Mouse (Mus musculus) spleen, embryonic (tissue): ENCODE measurements around the gene Cdc42bpg.

ENCODE experiments used
- CTCF ChIA-PET: fragments of 350-600 bp; sonication (Branson Sonifier 250); formaldehyde crosslinking; loops from one replicate; lab custom pipeline; 2022; lab: Charles Lee

Gene Cdc42bpg

DNA sequence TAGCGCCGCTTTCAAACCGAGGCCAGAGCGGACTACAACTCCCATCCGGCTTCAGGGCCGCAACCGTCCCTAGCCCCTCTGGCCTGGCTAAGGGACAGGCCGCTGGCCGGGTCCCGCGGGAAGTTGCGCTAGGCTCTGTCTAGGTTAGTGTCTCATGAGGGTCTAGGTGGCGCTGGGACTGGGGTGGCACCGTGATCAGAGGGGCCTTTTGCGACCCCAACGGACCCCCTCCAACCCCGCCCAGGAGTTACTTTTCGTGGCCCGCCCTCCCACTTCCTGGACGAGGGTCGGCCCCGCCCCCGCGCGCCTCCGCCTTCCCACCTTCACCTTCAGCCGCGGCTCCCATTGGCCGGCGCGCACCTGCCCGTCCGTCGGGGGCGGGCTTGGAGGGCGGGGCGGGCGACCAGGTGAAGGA is at the start of gene Cdc42bpg:
Gene Cdc42bpg (plus strand): TSS at position 320 of the 415 bp plus-strand sequence.
- CTCF ChIA-PET, result interaction anchor here (1.0 kb wide), 1 partner anchor 19 kb away, joined by 4 read pairs; no protein-coding TSS in a partner anchor

DNA sequence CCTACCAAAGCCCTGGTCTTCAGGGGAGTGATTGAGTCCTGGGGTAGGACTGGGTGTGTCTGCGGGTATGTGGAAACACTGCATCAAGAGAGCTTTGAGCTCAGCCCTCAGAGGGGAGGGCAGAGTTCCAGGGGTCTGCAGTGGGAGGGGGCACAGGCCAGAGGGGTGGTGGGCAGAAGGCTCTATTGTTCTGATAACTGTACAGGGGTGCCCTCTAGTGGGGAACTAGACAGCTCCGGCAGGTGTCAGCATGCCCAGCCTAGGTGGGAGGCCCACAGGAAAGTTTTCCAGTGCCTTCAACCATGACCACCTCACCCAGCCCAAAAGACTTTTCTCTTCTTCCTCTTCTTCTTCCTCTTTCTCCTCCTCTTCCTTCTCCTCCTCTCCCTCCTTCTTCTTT is 45.8 kb upstream of the Cdc42bpg start:
- CTCF ChIA-PET, result interaction anchor here (1.7 kb wide), 1 partner anchor 40 kb away, joined by 3 read pairs; no protein-coding TSS in a partner anchor

DNA sequence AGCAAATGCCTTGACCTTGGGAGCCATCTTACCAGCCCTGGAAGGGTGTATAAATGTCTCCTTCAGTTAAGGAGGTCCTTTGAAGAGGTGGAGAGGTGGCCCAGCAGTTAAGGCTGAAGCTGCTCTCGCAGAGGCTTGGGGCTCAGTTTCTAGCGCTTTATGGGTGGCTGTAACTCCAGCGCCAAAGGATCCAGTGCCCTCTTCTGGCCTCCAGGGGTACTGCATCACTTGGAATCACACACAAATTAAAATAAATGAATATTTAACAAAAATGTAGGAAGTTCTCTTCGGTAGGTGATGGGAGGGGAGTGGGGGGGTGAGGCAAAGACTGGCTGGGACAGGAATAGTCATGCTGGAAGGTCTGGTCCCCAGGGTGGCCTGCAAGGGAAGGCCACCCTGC is 45.3 kb upstream of the Cdc42bpg start:
- CTCF ChIA-PET, result interaction anchor here (1.0 to 1.7 kb wide), 2 partner anchors 11 to 39 kb away, joined by 3 read pairs; no protein-coding TSS in a partner anchor

DNA sequence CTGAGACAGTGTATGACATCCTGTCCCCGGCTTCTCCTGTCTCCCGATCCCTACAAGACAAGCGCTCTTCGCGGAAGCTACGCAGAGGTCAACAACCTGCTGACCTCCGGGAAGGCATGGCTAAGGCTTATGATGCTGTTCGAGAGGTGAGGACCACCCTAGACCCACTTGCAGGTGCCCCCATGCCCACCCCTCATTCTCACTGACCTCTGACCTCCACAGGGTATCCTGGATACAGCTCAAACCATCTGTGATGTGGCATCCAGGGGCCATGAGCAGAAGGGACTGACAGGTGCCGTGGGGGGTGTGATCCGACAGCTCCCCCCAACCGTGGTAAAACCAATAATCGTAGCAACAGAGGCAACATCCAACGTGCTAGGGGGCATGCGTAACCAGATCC is 44.9 kb upstream of the Cdc42bpg start:
- CTCF ChIA-PET, result interaction anchor here (1.0 to 1.7 kb wide), 2 partner anchors 12 to 39 kb away, joined by 3 read pairs; no protein-coding TSS in a partner anchor

DNA sequence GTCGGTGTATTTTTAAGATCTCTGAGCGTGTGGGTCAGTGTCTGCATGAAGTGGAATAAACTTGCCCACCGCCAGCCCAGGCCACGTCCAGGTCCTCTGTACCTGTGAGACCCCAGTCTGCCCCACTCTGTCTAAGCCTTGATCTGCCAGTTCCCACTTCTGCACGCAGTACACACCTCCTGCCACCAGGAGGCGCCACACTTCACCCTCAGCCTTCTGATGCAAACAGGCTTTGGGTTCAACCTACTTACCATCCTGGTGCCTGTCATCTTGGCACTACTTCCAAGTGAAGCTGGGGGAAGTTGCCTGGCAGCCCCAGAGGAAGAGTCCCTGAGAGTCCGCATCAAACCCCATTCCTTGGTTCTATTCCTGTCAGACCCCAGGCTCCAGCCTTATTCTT is 44.0 kb upstream of the Cdc42bpg start:
- CTCF ChIA-PET, result interaction anchor here (0.8 to 2.6 kb wide), 2 partner anchors 32 to 69 kb away, joined by 3 to 10 read pairs; no protein-coding TSS in a partner anchor

DNA sequence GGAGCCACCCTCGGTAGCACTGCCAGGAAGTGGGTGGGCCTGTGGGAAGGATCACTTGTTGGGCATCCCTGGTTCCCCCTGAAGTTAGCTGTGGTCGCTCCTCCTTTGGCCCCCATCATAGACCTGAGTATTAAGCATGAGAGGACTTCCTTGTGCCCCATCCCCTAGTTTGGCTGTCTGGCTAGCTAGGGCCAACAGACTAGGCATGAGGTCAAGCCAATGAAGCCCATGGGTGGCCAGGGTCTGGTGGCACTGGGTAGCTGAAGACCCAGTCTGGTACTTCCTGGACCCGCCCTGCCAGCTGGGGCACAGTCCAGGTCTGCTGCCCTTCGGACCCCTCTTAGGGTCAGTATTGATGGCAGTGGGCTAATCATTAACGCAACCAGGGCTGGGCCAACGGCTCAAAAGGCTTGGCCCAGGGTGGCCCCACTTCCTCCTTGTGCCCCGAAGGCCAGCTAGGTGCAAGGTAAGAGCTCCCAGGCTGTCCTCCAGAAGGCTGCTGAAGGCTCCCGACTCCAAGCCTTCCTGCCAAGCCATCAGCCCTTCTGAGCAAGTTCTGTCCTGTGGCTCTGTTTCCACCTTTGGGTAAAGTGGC is 43.3 kb upstream of the Cdc42bpg start:
- CTCF ChIA-PET, result interaction anchor here (0.7 to 2.6 kb wide), 4 partner anchors 12 to 69 kb away, joined by 3 to 10 read pairs (median 4); no protein-coding TSS in a partner anchor

DNA sequence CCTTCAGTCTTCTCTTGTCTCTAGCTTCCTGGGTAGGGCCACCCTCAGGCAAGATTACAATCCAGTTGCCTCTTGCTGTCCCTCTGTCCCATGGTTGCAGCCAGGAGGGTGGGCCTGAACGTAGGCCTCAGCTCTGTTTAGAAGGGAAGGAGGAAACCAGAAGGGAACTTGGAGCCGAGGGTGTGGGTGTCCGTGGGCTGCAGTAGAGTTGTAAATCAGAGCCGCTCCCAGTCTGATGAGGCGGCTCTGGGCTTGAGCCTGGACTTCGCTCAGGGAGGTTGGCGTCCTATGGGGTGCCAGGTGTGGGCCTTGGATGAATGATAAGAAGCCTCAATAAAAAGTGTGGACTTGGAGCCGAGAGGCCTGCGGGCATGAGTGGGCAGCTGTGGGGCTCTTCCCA is 42.1 kb upstream of the Cdc42bpg start:
- CTCF ChIA-PET, result interaction anchor here (0.6 to 2.6 kb wide), 3 partner anchors 35 to 72 kb away, joined by 3 to 10 read pairs (median 3); no protein-coding TSS in a partner anchor

DNA sequence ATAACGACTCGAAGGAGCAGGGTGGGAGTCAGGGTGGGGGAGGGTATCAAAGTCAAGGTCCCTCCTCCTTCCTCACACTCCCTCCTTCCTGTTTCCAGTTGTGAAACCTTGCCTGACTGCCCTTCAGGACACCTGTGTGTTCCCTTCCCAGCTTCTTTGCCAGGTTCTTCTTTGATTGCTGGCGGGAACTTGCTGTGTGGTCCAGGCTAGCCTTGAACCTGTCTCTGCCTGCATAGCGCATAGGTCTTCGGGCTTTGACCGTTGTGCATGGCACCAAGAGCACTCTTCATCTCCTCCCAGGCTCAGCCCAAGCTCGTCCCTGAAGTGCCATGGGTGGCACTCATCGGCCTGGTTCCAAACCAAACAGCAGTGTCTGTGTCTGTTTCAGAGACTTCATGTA is 41.3 kb upstream of the Cdc42bpg start:
- CTCF ChIA-PET, result interaction anchor here (1.6 to 2.6 kb wide), 2 partner anchors 34 to 67 kb away, joined by 3 to 10 read pairs; no protein-coding TSS in a partner anchor

DNA sequence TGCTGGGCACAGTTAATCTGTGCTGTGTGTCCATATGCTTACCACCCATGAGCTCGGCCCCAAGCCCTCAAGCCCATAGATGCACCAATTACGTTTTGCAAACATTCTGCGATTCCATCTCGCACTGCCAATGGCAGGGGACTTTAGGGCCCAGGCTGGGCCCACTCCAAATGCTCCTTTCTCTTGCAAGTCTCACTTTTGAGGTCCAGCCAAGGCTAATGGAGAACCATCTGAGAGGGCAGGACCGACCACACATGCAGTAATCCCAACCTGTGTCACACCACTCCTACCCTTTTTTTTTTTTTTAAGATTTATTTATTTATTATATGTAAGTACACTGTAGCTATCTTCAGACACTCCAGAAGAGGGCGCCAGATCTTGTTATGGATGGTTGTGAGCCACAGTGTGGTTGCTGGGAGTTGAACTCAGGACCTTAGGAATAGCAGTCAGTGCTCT is 40.5 kb upstream of the Cdc42bpg start:
- CTCF ChIA-PET, result interaction anchor here (0.9 kb wide), 1 partner anchor 19 kb away, joined by 3 read pairs; no protein-coding TSS in a partner anchor

DNA sequence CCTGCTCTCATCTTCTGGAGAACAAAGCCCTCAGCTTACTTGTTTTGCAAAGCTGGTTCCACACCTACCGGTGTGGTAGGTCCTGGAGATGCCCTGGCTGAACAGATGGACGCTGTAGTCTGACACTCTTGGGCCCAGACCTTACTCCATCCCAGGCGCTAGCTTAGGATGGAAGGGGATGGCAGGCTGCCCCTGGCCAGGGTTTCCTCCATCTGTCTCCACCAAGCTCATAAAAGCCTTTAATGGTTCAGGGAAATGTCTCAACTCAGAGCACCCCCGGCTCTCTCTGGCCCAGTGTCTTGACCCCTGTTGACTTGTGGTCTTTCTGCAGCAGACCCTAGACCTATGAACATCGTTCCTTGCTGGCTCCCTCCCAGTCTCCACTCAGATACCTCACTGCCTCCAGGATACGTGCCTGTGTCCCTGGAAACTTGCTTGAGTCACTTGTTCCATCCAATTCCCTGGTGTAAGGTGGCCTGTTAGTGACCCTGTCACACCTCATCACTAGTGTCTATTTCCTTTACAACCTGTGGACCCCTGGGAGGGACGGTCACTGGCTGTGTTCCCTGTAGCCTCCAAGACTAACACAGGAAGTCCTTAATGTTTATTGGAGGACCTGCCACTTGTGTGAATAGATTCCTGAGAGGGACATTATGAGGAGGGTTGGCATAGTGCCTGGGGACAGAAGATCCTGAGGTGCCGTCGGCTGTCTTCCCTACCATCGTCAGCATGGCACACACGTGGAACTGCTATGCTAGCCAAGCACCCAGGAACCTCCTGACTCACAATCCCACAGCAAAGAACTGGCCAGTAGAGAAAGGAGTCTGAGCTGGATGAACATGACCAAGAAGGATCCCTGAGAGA is 38.7 kb upstream of the Cdc42bpg start:
- CTCF ChIA-PET, result interaction anchor here (0.7 to 1.2 kb wide), 2 partner anchors 13 to 19 kb away, joined by 3 read pairs; no protein-coding TSS in a partner anchor

DNA sequence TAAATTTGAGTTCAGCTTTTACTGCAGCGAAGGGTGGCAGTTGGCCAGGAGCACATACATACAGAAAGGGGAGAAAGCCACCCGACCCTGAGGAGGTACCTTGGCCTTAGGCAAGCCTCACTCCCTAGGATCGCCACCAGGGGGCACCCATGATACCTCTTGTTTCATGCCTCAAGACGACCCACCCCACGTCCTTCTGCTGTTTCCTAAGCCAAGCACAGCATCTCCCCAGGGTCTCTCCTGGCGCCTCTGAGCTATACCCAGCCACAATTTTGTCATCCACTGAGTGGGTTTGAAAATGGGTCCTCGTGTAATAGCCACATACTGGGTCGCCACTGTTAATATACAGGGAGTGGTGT is 38.1 kb upstream of the Cdc42bpg start:
- CTCF ChIA-PET, result interaction anchor here (0.6 to 1.2 kb wide), 2 partner anchors 18 to 225 kb away, joined by 3 to 8 read pairs; no protein-coding TSS in a partner anchor

DNA sequence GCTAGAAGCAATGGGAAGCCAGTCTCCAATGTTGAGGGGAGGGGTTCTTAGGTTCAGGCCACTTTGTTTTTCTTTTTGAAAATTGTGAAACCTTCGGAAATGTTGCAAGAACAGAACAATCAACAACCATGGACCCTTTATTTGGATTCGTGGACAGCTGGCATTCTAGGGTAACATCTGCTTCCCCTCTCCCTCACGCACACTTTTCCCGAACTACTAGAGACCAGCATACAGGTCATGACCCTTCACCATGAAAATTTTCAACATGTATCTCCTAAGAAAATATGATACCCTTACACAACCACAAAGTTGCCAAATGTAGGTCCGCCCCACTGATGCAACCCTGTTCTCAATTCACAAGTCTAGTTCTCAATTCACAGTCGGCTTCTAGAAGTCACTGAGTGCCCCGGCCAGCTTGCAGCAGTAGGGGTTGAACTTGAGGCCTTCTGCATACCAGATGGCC is 37.6 kb upstream of the Cdc42bpg start:
- CTCF ChIA-PET, result interaction anchor here (0.6 to 1.2 kb wide), 2 partner anchors 18 to 225 kb away, joined by 3 to 8 read pairs; no protein-coding TSS in a partner anchor

DNA sequence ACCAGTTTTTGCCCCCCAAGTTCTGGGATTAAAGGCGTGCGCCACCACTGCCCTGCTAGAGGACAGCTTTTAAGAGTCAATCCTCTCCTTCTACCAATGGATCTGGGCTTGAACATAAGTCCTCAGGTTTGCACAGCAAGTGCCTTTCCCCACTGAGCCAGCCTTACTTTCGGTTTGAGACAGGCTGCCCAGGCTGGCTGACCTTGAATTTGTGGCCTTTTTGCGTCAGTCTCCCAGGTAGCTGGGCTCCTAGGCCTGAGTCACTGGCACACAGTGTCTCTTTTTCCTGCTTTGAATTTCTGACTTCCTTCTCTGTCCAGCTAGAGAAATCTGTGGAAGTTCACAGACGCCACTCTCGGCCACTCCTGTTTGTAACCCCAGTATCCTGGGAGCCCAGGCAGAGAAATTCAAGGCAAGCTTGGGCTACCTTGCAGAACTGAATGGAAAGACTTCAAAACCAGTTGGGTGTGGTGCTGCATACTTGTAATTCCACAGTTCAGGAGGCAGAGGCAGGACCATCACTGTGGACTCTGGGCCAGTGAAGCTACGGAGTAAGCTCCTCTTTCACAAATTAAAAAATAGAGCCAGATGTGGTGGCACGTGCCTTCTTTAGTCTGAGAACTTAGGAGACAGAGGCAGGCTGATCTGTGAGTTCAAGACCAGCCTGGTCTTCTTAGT is 36.3 kb upstream of the Cdc42bpg start:
- CTCF ChIA-PET, result no interaction called here

DNA sequence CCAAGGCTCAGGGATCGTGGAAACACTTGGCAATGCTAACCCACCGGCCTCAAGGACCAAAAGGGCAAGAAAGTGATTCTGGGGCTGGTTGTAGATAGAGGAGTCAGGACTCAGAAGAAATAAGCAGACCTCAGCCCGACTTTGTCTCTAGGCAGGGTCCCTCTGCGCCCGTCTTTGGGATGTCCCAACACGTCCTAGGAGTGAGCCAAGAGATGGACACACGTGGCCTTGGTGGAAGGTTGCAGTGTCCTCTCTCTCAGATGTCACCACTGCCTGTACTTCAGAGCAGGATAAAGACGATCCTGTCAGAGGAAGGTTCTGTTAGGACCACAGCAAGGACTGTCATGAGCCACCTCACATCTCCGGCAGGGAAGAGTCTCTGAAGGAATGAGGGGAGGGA is 35.6 kb upstream of the Cdc42bpg start:
- CTCF ChIA-PET, result no interaction called here

DNA sequence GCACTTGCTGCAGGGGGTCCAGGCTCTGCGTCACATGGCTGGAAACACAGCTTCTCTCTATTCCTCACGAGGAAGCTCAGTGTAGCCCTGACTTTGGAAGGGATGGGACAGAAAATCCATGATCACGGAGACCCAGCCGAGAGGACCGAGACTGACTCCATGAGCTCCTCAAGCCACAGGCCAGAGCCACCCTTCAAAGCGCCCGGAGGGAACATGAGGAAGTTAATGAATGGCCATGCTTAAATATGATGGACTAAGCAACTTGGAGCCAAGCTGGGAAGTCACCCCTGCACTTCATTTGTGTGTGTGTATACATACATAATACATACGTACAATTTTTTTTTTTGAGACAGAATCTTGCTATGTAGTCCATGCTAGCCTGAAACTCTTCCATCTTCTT is 35.0 kb upstream of the Cdc42bpg start:
- CTCF ChIA-PET, result no interaction called here

DNA sequence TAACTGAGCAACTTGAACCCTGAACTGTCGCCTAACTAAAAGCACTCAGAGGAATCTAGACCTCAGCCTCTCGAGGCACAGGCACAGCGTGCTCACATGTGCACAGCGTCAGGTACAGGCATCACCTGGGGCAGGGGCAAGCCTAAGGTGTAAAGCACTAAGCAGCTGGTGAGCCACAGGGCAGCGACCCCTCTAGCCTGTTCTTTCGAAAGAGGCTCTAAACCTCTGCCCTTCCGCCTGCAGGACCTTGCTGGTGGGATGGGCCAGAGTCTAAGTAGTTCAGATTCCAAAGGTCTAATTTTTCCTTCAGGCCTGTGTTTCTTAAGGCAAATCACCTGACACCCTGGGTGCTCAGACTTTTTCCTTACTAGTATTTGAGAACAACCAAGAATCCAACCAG is 34.2 kb upstream of the Cdc42bpg start:
- CTCF ChIA-PET, result no interaction called here

DNA sequence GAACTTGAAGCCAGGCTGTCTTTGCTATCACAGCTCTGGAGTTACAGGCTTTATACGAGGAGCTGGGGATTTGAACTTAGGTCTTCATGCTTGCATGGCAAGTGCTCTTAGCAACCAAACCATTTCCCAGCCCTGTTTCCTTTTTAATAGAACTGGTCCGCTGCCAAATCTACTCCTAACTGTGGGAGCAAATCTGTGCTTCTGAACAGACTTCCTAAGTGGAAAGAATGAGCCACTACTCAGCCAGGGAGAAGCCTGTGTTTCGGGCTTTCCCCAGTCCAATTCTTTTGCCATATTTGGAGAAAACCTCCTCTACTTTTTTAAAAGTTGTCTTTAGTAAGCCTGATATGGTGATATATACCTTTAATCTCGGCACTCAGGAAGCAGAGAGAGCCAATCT is 33.5 kb upstream of the Cdc42bpg start:
- CTCF ChIA-PET, result interaction anchor here (0.7 kb wide), 1 partner anchor 50 kb away, joined by 4 read pairs; no protein-coding TSS in a partner anchor

DNA sequence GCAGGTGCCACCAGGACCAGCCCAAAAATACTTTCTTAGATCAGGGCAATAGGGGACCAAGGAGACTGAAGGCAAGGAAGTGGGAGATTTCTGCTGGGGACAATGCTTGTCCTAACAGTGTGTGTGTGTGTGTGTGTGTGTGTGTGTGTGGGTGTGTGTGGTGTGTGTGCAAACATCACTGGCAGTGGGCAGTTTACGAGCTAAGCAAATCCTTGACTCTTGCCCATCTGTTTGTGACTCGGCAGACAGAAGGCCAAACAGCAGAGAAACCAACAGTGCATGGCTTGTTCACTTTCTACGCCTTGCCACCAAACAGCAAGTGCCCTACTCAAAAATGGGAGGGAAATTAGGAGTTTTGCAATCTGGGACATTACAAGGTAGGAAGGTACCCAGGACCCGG is 32.7 kb upstream of the Cdc42bpg start:
- CTCF ChIA-PET, result interaction anchor here (0.7 kb wide), 1 partner anchor 50 kb away, joined by 4 read pairs; no protein-coding TSS in a partner anchor

DNA sequence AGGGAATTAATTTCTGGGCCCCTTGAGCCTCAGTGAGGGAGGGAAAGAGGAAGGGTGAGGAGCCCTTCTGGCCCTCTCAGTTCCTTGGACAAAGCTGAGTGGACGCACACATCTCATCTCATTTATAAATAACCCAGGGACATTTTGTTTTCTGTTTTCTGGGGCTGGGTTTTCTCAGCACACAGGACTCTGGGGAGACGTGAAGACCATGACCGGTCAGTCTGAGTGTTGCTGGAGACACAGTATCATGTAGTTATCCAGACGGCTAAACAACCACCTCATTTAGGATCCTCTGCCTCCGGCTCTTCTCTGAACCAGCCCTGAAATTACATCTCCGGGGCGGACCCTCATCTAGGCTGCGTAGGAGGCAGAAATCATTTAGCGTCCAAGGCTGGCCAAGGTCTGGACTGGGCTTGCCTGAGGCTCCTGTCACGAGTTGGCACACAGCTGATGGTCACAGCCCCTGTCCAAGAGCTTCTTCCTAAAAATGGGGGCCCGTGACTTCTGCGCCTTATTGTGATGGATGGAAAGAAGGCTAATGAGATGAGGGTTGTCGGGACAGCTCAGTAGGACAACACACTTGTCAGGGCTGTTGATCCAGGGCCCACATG is 32.2 kb upstream of the Cdc42bpg start:
- CTCF ChIA-PET, result no interaction called here

DNA sequence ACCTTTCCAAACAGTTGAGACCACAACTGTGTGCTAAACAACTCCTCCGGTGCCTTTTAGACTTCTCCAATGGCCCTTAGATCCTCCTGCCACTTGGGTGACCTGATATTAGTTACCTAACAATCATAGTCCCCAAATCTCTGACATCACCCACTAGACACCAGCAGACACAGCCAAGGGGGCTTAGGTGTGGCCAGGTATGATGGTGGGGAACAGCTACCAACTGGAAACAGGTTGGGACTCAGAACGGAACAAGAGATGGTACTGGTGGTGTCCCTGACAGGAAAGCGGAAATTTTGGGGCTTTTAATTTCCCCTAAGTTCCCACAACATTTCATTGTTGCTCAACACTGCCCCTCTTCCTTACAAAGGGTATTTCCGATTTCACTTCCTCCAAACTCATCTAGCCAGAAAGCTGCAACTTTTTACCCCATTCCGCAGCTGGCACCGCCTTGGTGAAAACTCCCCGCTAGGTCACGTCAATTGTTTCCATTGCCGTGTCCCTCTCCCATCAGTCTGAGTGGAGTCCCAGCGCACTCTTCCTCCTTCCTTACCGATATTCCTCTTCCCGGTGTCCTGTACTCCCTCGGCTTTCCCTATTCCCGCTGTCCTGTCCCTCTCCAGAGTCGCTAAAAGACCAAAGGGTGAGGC is 30.4 kb upstream of the Cdc42bpg start:
- CTCF ChIA-PET, result interaction anchor here (1.0 kb wide), 1 partner anchor 13 kb away, joined by 4 read pairs; no protein-coding TSS in a partner anchor
